Mouse (Mus musculus) myocyte (in vitro differentiated cells): ENCODE data around the gene Npr2. TPM values are rescaled to one million over a fixed set of nuclear protein-coding genes. Genes with fewer than 3 reads are reported as not detected.

Experiments used
- H3K27me3 ChIP-seq: one replicate; pipeline ENCODE4 v1.6.1; 2011; ENCODE audit not compliant: control insufficient read depth, insufficient read depth, insufficient read length
- H3K36me3 ChIP-seq: one replicate; pipeline ENCODE4 v1.6.1; 2011; ENCODE audit not compliant: control insufficient read depth, insufficient read depth
- H3K4me2 ChIP-seq: one replicate; pipeline ENCODE4 v1.6.1; 2011; ENCODE audit warnings: low read depth, control low read depth
- H3K4me3 ChIP-seq: one replicate; pipeline ENCODE4 v1.5.1; 2011; ENCODE audit warnings: mild to moderate bottlenecking, control low read depth, moderate library complexity
- H3K79me2 ChIP-seq: one replicate; pipeline ENCODE4 v1.6.1; 2011; ENCODE audit not compliant: control insufficient read depth, insufficient read depth
- H3ac ChIP-seq: one replicate; pipeline ENCODE4 v1.6.1; 2011; ENCODE audit not compliant: control insufficient read depth, insufficient read length
- CEBPB ChIP-seq: IDR thresholded peaks from 2 replicates; pipeline ENCODE4 v1.6.1; 2011; ENCODE audit warnings: mild to moderate bottlenecking, moderate library complexity; ENCODE audit not compliant: poor library complexity, insufficient read depth, severe bottlenecking
- E2F4 ChIP-seq: IDR thresholded peaks from one replicate; pipeline ENCODE4 v1.6.1; 2011; ENCODE audit warnings: mild to moderate bottlenecking, control low read depth, moderate library complexity; ENCODE audit not compliant: insufficient read depth
- MAX ChIP-seq: IDR thresholded peaks from one replicate; pipeline ENCODE4 v1.6.1; 2011; ENCODE audit warnings: low read depth, mild to moderate bottlenecking, control low read depth
- MYOD1 ChIP-seq, 3 experiments: IDR thresholded peaks; one replicate each; pipeline ENCODE4 v1.6.1; 2011; ENCODE audit warnings: control low read depth in 2 of 3, low read depth in 2 of 3, mild to moderate bottlenecking in 2 of 3, moderate library complexity in 1 of 3; ENCODE audit not compliant: insufficient read length in 2 of 3, control insufficient read depth in 1 of 3
- MYOG ChIP-seq, 3 experiments: IDR thresholded peaks; one replicate each; pipeline ENCODE4 v1.6.1; 2011; ENCODE audit warnings: control low read depth in 2 of 3, low read depth in 2 of 3, mild to moderate bottlenecking in 2 of 3; ENCODE audit not compliant: insufficient read length in 2 of 3, control insufficient read depth in 1 of 3, insufficient read depth in 1 of 3
- POLR2A ChIP-seq: IDR thresholded peaks from one replicate; pipeline ENCODE4 v1.6.1; 2011; ENCODE audit warnings: low read depth, mild to moderate bottlenecking, control low read depth, moderate library complexity; ENCODE audit not compliant: insufficient read length
- POLR2AphosphoS2 ChIP-seq: IDR thresholded peaks from one replicate; pipeline ENCODE4 v1.6.1; 2011; ENCODE audit warnings: low read depth, control low read depth; ENCODE audit not compliant: insufficient read length
- REST ChIP-seq: IDR thresholded peaks from one replicate; pipeline ENCODE4 v1.6.1; 2011; ENCODE audit warnings: mild to moderate bottlenecking, control low read depth, moderate library complexity; ENCODE audit not compliant: insufficient read depth, insufficient read length
- SRF ChIP-seq: IDR thresholded peaks from one replicate; pipeline ENCODE4 v1.6.1; 2011; ENCODE audit warnings: low read depth; ENCODE audit not compliant: control insufficient read depth, insufficient read length
- TCF12 ChIP-seq: IDR thresholded peaks from one replicate; pipeline ENCODE4 v1.6.1; 2011; ENCODE audit warnings: mild to moderate bottlenecking, control low read depth; ENCODE audit not compliant: poor library complexity, insufficient read depth, severe bottlenecking
- TCF3 ChIP-seq: IDR thresholded peaks from one replicate; pipeline ENCODE4 v1.6.1; 2011; ENCODE audit warnings: low read depth, control low read depth; ENCODE audit not compliant: insufficient read length
- USF1 ChIP-seq: IDR thresholded peaks from one replicate; pipeline ENCODE4 v1.6.1; 2011; ENCODE audit warnings: low read depth, mild to moderate bottlenecking, control low read depth, moderate library complexity
- polyA plus RNA-seq: library from polyadenylated mRNA; unstranded; fragments of >200 nt; fragmentation: generic; extraction: Trizol; gene quantifications from one replicate; pipeline ENCODE4 v1.2.1, GENCODE M21; 2012; ENCODE audit warnings: missing spikeins

Npr2 gene
- polyA plus RNA-seq, 1 experiment: 9.1 TPM

- no peak overlapping the region for H3ac ChIP-seq
- no peaks in the 10 kb centered on the region for H3K79me2 ChIP-seq
- TF ChIP-seq CEBPB: no peak
- no peak overlapping the region for H3K4me3 ChIP-seq
- H3K4me2 ChIP-seq: no peak overlapping the region
- H3K27me3 ChIP-seq: no peaks in the 10 kb centered on the region
- H3K36me3 ChIP-seq: no peaks in the 10 kb centered on the region
Observed at GRCm38 (mm10) chr4:43598200-43598599, 33.5 kb upstream of the Npr2 start.

- H3K79me2 ChIP-seq: no peaks in the 10 kb centered on the region
- no peaks in the 10 kb centered on the region for H3K36me3 ChIP-seq
- H3K4me3 ChIP-seq: no peak overlapping the region
- H3K27me3 ChIP-seq: no peaks in the 10 kb centered on the region
- no peak overlapping the region for H3ac ChIP-seq
- no peak overlapping the region for H3K4me2 ChIP-seq
- no peak for TF ChIP-seq REST
- no peak for TF ChIP-seq TCF12
- no peak for TF ChIP-seq MYOD1 (IDR thresholded peaks at IDR 0.05; ENCODE audit: control insufficient read depth in 1 of 3, insufficient read length in 2 of 3, low read depth in 2 of 3)
- no peak for TF ChIP-seq TCF3
- no peak for TF ChIP-seq POLR2A
- TF ChIP-seq MYOG (IDR thresholded peaks at IDR 0.05; ENCODE audit: control insufficient read depth in 1 of 3, insufficient read depth in 1 of 3, insufficient read length in 2 of 3, low read depth in 2 of 3): no peak
- no peak for TF ChIP-seq SRF
- TF ChIP-seq POLR2AphosphoS2: no peak
- TF ChIP-seq E2F4: no peak
Observed at GRCm38 (mm10) chr4:43598650-43599380, 32.9 kb upstream of the Npr2 start.

GRCm38 (mm10) chr4:43600195-43600934, 31.4 kb upstream of the Npr2 start:
- TF ChIP-seq MYOD1 (IDR thresholded peaks at IDR 0.05; ENCODE audit: control insufficient read depth in 1 of 3, insufficient read length in 2 of 3, low read depth in 2 of 3): no peak
- TF ChIP-seq REST: no peak
- no peak for TF ChIP-seq MAX
- TF ChIP-seq POLR2AphosphoS2: no peak
- no peak for TF ChIP-seq TCF12
- no peak for TF ChIP-seq USF1
- TF ChIP-seq MYOG (IDR thresholded peaks at IDR 0.05; ENCODE audit: control insufficient read depth in 1 of 3, insufficient read depth in 1 of 3, insufficient read length in 2 of 3, low read depth in 2 of 3): no peak
- no peak for TF ChIP-seq POLR2A
- no peak for TF ChIP-seq SRF
- no peak for TF ChIP-seq E2F4
- TF ChIP-seq TCF3: no peak
- TF ChIP-seq CEBPB: no peak
- no peak overlapping the region for H3K4me3 ChIP-seq
- no peak overlapping the region for H3ac ChIP-seq
- H3K4me2 ChIP-seq: no peak overlapping the region
- no peaks in the 10 kb centered on the region for H3K36me3 ChIP-seq
- H3K27me3 ChIP-seq: no peaks in the 10 kb centered on the region
- no peaks in the 10 kb centered on the region for H3K79me2 ChIP-seq

GRCm38 (mm10) chr4:43604099-43604498, 27.6 kb upstream of the Npr2 start:
- no peak overlapping the region for H3K4me2 ChIP-seq
- H3K27me3 ChIP-seq: no peaks in the 10 kb centered on the region
- no peak overlapping the region for H3ac ChIP-seq
- no peak overlapping the region for H3K4me3 ChIP-seq
- no peaks in the 10 kb centered on the region for H3K79me2 ChIP-seq
- H3K36me3 ChIP-seq: no peaks in the 10 kb centered on the region
- no peak for TF ChIP-seq MYOG (IDR thresholded peaks at IDR 0.05; ENCODE audit: control insufficient read depth in 1 of 3, insufficient read depth in 1 of 3, insufficient read length in 2 of 3, low read depth in 2 of 3)
- no peak for TF ChIP-seq TCF12
- TF ChIP-seq TCF3: no peak
- TF ChIP-seq MAX: no peak

- TF ChIP-seq USF1 (no peak), TCF12 (no peak), MYOG (IDR thresholded peaks at IDR 0.05; ENCODE audit: control insufficient read depth in 1 of 3, insufficient read depth in 1 of 3, insufficient read length in 2 of 3, low read depth in 2 of 3) (no peak), CEBPB (no peak), MYOD1 (IDR thresholded peaks at IDR 0.05; ENCODE audit: control insufficient read depth in 1 of 3, insufficient read length in 2 of 3, low read depth in 2 of 3) (no peak), TCF3 (no peak), REST (no peak), POLR2AphosphoS2 (no peak), POLR2A (no peak), SRF (no peak), E2F4 (no peak), MAX (no peak)
- Histone ChIP-seq H3K27me3 (no peaks in the 10 kb centered on the region), H3K79me2 (no peaks in the 10 kb centered on the region), H3K36me3 (no peaks in the 10 kb centered on the region), H3K4me2 (no peak overlapping the region), H3ac (no peak overlapping the region), H3K4me3 (no peak overlapping the region)
Observed at GRCm38 (mm10) chr4:43604751-43605685, 26.7 kb upstream of the Npr2 start.
